Mouse (Mus musculus): Measurements from ENCODE around the gene Ppdpf.

DNA sequence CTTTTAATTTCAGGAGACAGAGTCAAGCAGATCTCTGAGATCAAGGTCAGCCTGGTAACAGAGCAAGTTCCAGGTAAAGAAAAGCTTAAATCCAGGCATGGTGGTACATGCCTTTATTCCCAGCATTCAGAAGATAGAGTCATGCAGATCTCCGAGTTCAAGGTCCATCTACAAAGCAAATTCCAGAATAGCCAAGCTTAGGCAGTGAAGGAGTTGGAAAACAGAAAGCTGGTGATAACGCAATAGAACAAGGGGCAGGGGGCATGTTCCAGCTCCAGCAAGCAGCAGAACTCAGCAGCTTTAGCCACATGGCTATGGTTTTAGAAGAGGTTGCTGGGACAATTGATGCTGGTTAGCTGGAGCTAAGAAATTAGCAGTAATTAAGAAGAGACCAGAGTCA lies 37.9 kb downstream of the Ppdpf start:
- TF ChIP-seq POLR2A (IDR thresholded peaks at IDR 0.05; ENCODE audit: low read depth, low read length) (no peak), CTCF (IDR thresholded peaks at IDR 0.05; ENCODE audit: extremely low read depth, insufficient read length, insufficient replicate concordance, low read depth, low read length) (no peak)

Data from small intestine, adult 2 months (tissue).